In the genomic region with DNA sequence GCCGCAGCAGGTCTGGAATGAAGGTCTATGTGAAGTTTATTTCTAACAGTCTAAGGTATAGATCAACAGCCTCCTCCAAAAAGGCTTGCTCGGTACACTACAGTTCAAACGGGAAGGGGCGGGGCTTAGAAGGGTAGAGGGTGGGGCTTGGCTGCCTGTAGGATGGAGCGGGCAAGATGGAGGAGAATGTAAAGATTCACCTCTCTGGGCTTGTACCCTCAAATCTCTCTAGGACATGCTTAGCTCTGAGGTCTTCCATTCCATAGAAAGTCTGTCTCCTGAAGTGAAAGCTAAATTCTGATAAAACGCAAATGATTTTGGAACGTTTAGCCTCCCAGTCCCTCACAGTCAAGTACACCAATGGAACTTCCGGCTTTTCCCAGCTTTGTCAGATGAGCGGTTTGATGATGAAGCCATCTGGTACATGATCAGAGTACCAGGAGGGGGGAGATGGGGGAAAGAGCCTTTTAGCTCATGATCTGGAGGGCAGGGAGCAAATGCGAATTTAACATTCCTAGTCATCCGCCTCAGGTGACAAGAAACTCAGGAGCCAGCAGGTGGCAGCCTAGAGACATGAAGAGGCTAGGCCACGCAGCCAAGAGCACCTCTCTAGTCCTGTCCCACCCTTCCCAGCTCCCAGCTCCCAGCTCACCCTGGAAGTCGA, we compare ENCODE assay signal across 7 mouse cellular contexts. TPM values are rescaled to one million over a fixed set of nuclear protein-coding genes. Genes with fewer than 3 reads are reported as not detected.
A peak's percentile ranks its signal among the peaks of the same experiment; 100 is the strongest.
DNase-seq lines count a peak whose midpoint lies in the region; ATAC-seq lines count a peak whose summit lies in the region.

No protein-coding gene starts in this region.

- H3K4me2 ChIP-seq in forebrain, embryonic 15.5 days (replicated peaks) = peak overlapping the region; percentile 27
- peak overlapping the region; percentile 49 for H3K4me2 ChIP-seq in hindbrain, embryonic 14.5 days (replicated peaks)

- no peaks in the 10 kb centered on the region; the same call in 1 of the 2 replicates for H3K4me1 ChIP-seq in forebrain, embryonic 15.5 days
- H3K4me1 ChIP-seq in hindbrain, embryonic 14.5 days (replicated peaks; ENCODE audit: control insufficient read depth, insufficient read depth, low read length) = no peaks in the 10 kb centered on the region
- peaks cover 35% of the 10 kb centered on the region for H3K4me1 ChIP-seq in megakaryocyte, embryonic 14.5 days

- no peak overlapping the region for H3K9ac ChIP-seq in forebrain, embryonic 15.5 days (replicated peaks)
- 0 out of 2 replicates have a peak overlapping the region, but pooled peaks have one; percentile 20 for H3K9ac ChIP-seq in hindbrain, embryonic 14.5 days

- intact Hi-C loops in left cerebral cortex, postnatal 10 days (cut with DNase I) = loop anchor here (2.0 kb wide), 1 partner anchor 39 kb away; no protein-coding TSS in a partner anchor

- WGBS in forebrain, embryonic 15.5 days = 16% methylated on average over 13 of the region's 13 CpGs
- 14% methylated on average over 13 of the region's 13 CpGs for WGBS in hindbrain, embryonic 14.5 days

- H3K27ac ChIP-seq in forebrain, embryonic 15.5 days (replicated peaks) = no peak overlapping the region
- H3K27ac ChIP-seq in hindbrain, embryonic 14.5 days = no peak overlapping the region

- H3K36me3 ChIP-seq in forebrain, embryonic 15.5 days = no peaks in the 10 kb centered on the region
- H3K36me3 ChIP-seq in hindbrain, embryonic 14.5 days (replicated peaks; ENCODE audit: control insufficient read depth, insufficient read depth) = no peaks in the 10 kb centered on the region
- no peaks in the 10 kb centered on the region for H3K36me3 ChIP-seq in megakaryocyte, embryonic 14.5 days (replicated peaks; ENCODE audit: low read length)

- ATAC-seq in forebrain, embryonic 15.5 days (replicated peaks) = peak; percentile 72
- peak; percentile 69; the same call in 1 of the 2 replicates for ATAC-seq in hindbrain, embryonic 14.5 days (ENCODE audit: low FRiP score)

- H3K4me3 ChIP-seq in forebrain, embryonic 15.5 days = peak overlapping the region; percentile 23
- H3K4me3 ChIP-seq in hindbrain, embryonic 14.5 days (replicated peaks; ENCODE audit: low read length) = peak overlapping the region; percentile 22
- peak overlapping the region; percentile 90 for H3K4me3 ChIP-seq in megakaryocyte, embryonic 14.5 days (replicated peaks)

- no peaks in the 10 kb centered on the region for H3K27me3 ChIP-seq in forebrain, embryonic 15.5 days
- H3K27me3 ChIP-seq in hindbrain, embryonic 14.5 days (ENCODE audit: control insufficient read depth, insufficient read depth, low read length) = no peaks in the 10 kb centered on the region
- peaks cover 33% of the 10 kb centered on the region for H3K27me3 ChIP-seq in megakaryocyte, embryonic 14.5 days (replicated peaks)

- DNase-seq in NIH3T3 (ENCODE audit: low read depth) = peak; percentile 95
- DNase-seq in cerebellum, adult 11-12 months = peak; percentile 65
- peak; percentile 79 for DNase-seq in hindbrain, embryonic 14.5 days (ENCODE audit: low spot score)
- DNase-seq in left cerebral cortex, postnatal 10 days (ENCODE audit: extremely low spot score in 1 of 2, low spot score in 2 of 2) = peak; percentile 63 to 83
- DNase-seq in right cerebral cortex, postnatal 4 days = peak; percentile 81

- H3K9me3 ChIP-seq in forebrain, embryonic 15.5 days = no peaks in the 10 kb centered on the region
- H3K9me3 ChIP-seq in hindbrain, embryonic 14.5 days (ENCODE audit: control insufficient read depth, low read length) = no peaks in the 10 kb centered on the region
- H3K9me3 ChIP-seq in megakaryocyte, embryonic 14.5 days = no peaks in the 10 kb centered on the region

RNA-seq across cellular contexts. Expression of gene Unc119, which starts 17.0 kb away (rescaled TPM):
- 78.9 and 82.4 TPM in 2 replicates for polyA plus RNA-seq in forebrain, embryonic 15.5 days (2015; fragmentation: Nextera tagmentation; extraction: Ambion mirVana)
- polyA plus RNA-seq in hindbrain, embryonic 14.5 days (2014; fragmentation: Nextera tagmentation; extraction: Ambion mirVana) = 82.6 and 95.8 TPM in 2 replicates
- total RNA-seq in left cerebral cortex, postnatal 10 days (2021) = 10 to 100 TPM; 34.6 to 35.8 TPM
- polyA plus RNA-seq in megakaryocyte, embryonic 14.5 days (2012; ENCODE audit: insufficient read depth, low replicate concordance) = 319 and 574 TPM in 2 replicates

RNA-seq across cellular contexts. Expression of gene Foxn1, which starts 26.1 kb away (rescaled TPM):
- not detected in 2 replicates for polyA plus RNA-seq in forebrain, embryonic 15.5 days (2015; fragmentation: Nextera tagmentation; extraction: Ambion mirVana)
- polyA plus RNA-seq in hindbrain, embryonic 14.5 days (2014; fragmentation: Nextera tagmentation; extraction: Ambion mirVana) = not detected in 2 replicates
- total RNA-seq in left cerebral cortex, postnatal 10 days (2021) = not detected
- polyA plus RNA-seq in megakaryocyte, embryonic 14.5 days (2012; ENCODE audit: insufficient read depth, low replicate concordance) = not detected in 2 replicates

RNA-seq across cellular contexts. Expression of gene Pigs, which starts 32.0 kb away (rescaled TPM):
- 56.7 and 59.8 TPM in 2 replicates for polyA plus RNA-seq in forebrain, embryonic 15.5 days (2015; fragmentation: Nextera tagmentation; extraction: Ambion mirVana)
- polyA plus RNA-seq in hindbrain, embryonic 14.5 days (2014; fragmentation: Nextera tagmentation; extraction: Ambion mirVana) = 76.4 and 76.5 TPM in 2 replicates
- 10 to 100 TPM; 72.3 to 76.6 TPM for total RNA-seq in left cerebral cortex, postnatal 10 days (2021)
- 53.1 and 73.7 TPM in 2 replicates for polyA plus RNA-seq in megakaryocyte, embryonic 14.5 days (2012; ENCODE audit: insufficient read depth, low replicate concordance)

RNA-seq across cellular contexts. Expression of gene Aldoc, which starts 37.5 kb away (rescaled TPM):
- polyA plus RNA-seq in forebrain, embryonic 15.5 days (2015; fragmentation: Nextera tagmentation; extraction: Ambion mirVana) = 167 and 176 TPM in 2 replicates
- 278 and 292 TPM in 2 replicates for polyA plus RNA-seq in hindbrain, embryonic 14.5 days (2014; fragmentation: Nextera tagmentation; extraction: Ambion mirVana)
- total RNA-seq in left cerebral cortex, postnatal 10 days (2021) = 100 to 1,000 TPM; 291 to 324 TPM
- 25.1 and 40.6 TPM in 2 replicates for polyA plus RNA-seq in megakaryocyte, embryonic 14.5 days (2012; ENCODE audit: insufficient read depth, low replicate concordance)

RNA-seq across cellular contexts. Expression of gene Spag5, which starts 58.9 kb away (rescaled TPM):
- 23.2 and 26.1 TPM in 2 replicates for polyA plus RNA-seq in forebrain, embryonic 15.5 days (2015; fragmentation: Nextera tagmentation; extraction: Ambion mirVana)
- polyA plus RNA-seq in hindbrain, embryonic 14.5 days (2014; fragmentation: Nextera tagmentation; extraction: Ambion mirVana) = 5.6 and 9.2 TPM in 2 replicates
- 1 to 10 TPM; 3.1 to 3.9 TPM for total RNA-seq in left cerebral cortex, postnatal 10 days (2021)
- 16.9 and 30.9 TPM in 2 replicates for polyA plus RNA-seq in megakaryocyte, embryonic 14.5 days (2012; ENCODE audit: insufficient read depth, low replicate concordance)

Comparison
In these comparisons a context has a peak if more than half of its experiments do, and no peak if none do; other contexts are left out.
1. H3K4me3 ChIP-seq: peak in every context shown above with its lines; median percentile 90 in megakaryocyte, embryonic 14.5 days; 23 in forebrain, embryonic 15.5 days; 22 in hindbrain, embryonic 14.5 days.